Mouse (Mus musculus) embryonic facial prominence, embryonic 11.5 days (tissue): ENCODE measurements around the gene Eef1a2. TPM values are rescaled to one million over a fixed set of nuclear protein-coding genes. Genes with fewer than 3 reads are reported as not detected.

Experiments used
- ATAC-seq: fragments of 200-750 bp; cut with Nextera tagmentation; replicated peaks from 2 replicates; pipeline ENCODE4 v1.8.0; 2017; ENCODE audit warnings: low read depth; ENCODE audit not compliant: insufficient number of reproducible peaks, low FRiP score, low TSS enrichment
- DNase-seq: peaks from one replicate; pipeline ENCODE4 v3.0.0-alpha.2; 2015; ENCODE audit warnings: low spot score
- H3K27ac ChIP-seq: fragments of 300-500 bp; sonication (generic); replicated peaks from 2 replicates; pipeline ENCODE4 v1.5.1; 2014; ENCODE audit warnings: mild to moderate bottlenecking, low read depth, low read length, control low read depth
- H3K27me3 ChIP-seq: fragments of 300-500 bp; sonication (generic); 2 replicates; pipeline ENCODE4 v1.6.1; 2014; ENCODE audit warnings: mild to moderate bottlenecking, low read length, moderate library complexity, mixed read lengths; ENCODE audit not compliant: control insufficient read depth, insufficient read depth
- H3K36me3 ChIP-seq: fragments of 300-500 bp; sonication (generic); replicated peaks from 2 replicates; pipeline ENCODE4 v1.6.1; 2014; ENCODE audit warnings: low read depth, mild to moderate bottlenecking, low read length, moderate library complexity, mixed read lengths; ENCODE audit not compliant: control insufficient read depth, insufficient read depth
- H3K4me1 ChIP-seq: fragments of 300-500 bp; sonication (generic); 2 replicates; pipeline ENCODE4 v1.6.1; 2014; ENCODE audit warnings: low read length, mixed read lengths; ENCODE audit not compliant: control insufficient read depth, insufficient read depth
- H3K4me2 ChIP-seq: fragments of 300-500 bp; sonication (generic); 2 replicates; pipeline ENCODE4 v1.6.1; 2014; ENCODE audit warnings: low read depth, mild to moderate bottlenecking, control low read depth, low read length, moderate library complexity
- H3K4me3 ChIP-seq: fragments of 300-500 bp; sonication (generic); 2 replicates; pipeline ENCODE4 v1.5.1; 2014; ENCODE audit warnings: low read depth, low read length, control low read depth
- H3K9ac ChIP-seq: fragments of 300-500 bp; sonication (generic); replicated peaks from 2 replicates; pipeline ENCODE4 v1.6.1; 2014; ENCODE audit warnings: mild to moderate bottlenecking, control low read depth, low read length
- H3K9me3 ChIP-seq: fragments of 300-500 bp; sonication (generic); replicated peaks from 2 replicates; pipeline ENCODE4 v1.6.1; 2016; ENCODE audit warnings: mild to moderate bottlenecking, low read length, inconsistent platforms, mixed read lengths; ENCODE audit not compliant: control insufficient read depth
- WGBS: fragments of 180-500 bp; shearing (Covaris S2); extraction: QIAGEN DNeasy Blood & Tissue Kit; methylation state at CpG from one replicate; pipeline ENCODE4 v1.1.7; 2014; 5-methylcytosine and 5-hydroxymethylcytosine counted together
- polyA plus RNA-seq: library from polyadenylated mRNA; unstranded; fragments of >200 nt; fragmentation: Nextera tagmentation; extraction: Ambion mirVana; gene quantifications from 2 replicates; pipeline ENCODE4 v1.2.1, GENCODE M21; 2014

Gene Eef1a2
- polyA plus RNA-seq, 1 experiment from 2014 or later, result 0.25 TPM

- 78% methylated on average over 4 of the region's 4 CpGs for WGBS
- Histone ChIP-seq H3K4me1 (peaks cover 2% of the 10 kb centered on the region; the same call in 1 of the 2 replicates), H3K27me3 (peaks cover 36% of the 10 kb centered on the region), H3K9ac (peak overlapping the region; percentile 48; the same call in 1 of the 2 replicates), H3K4me2 (no peak overlapping the region), H3K36me3 (no peaks in the 10 kb centered on the region), H3K9me3 (no peaks in the 10 kb centered on the region), H3K27ac (no peak overlapping the region), H3K4me3 (no peak overlapping the region; the same call in 1 of the 2 replicates)
- DNase-seq (no peak), ATAC-seq (no peak)
Measured at GRCm38 (mm10) chr2:181157180-181157579, 366 bp upstream of the Eef1a2 start.

- ATAC-seq (no peak), DNase-seq (no peak)
- Histone ChIP-seq H3K4me3 (no peak overlapping the region), H3K36me3 (no peaks in the 10 kb centered on the region), H3K4me2 (no peak overlapping the region), H3K9me3 (no peaks in the 10 kb centered on the region), H3K9ac (no peak overlapping the region), H3K27me3 (peaks cover 36% of the 10 kb centered on the region), H3K4me1 (peaks cover 2% of the 10 kb centered on the region; the same call in 1 of the 2 replicates), H3K27ac (no peak overlapping the region)
- 53% methylated on average over 4 of the region's 4 CpGs for WGBS
Measured at GRCm38 (mm10) chr2:181155801-181156200, 1.0 kb downstream of the Eef1a2 start.

- H3K27me3 ChIP-seq, result peaks cover 36% of the 10 kb centered on the region
- H3K4me3 ChIP-seq, result no peak overlapping the region
- no peak overlapping the region for H3K4me2 ChIP-seq
- H3K9me3 ChIP-seq, result no peaks in the 10 kb centered on the region
- ATAC-seq (no peak), DNase-seq (no peak)
- H3K27ac ChIP-seq, result no peak overlapping the region
- no peak overlapping the region for H3K9ac ChIP-seq
- no peaks in the 10 kb centered on the region for H3K36me3 ChIP-seq
- WGBS, result 83% methylated on average over 8 of the region's 8 CpGs
- peaks cover 2% of the 10 kb centered on the region; the same call in 1 of the 2 replicates for H3K4me1 ChIP-seq
Measured at GRCm38 (mm10) chr2:181154831-181155415, 1.9 kb downstream of the Eef1a2 start.

- Histone ChIP-seq H3K27me3 (peaks cover 36% of the 10 kb centered on the region), H3K4me2 (no peak overlapping the region)
Measured at GRCm38 (mm10) chr2:181154361-181154760, 2.5 kb downstream of the Eef1a2 start.

GRCm38 (mm10) chr2:181153837-181154236 lies 3.0 kb downstream of the Eef1a2 start:
- DNase-seq (peak; percentile 24), ATAC-seq (no peak)
- H3K9ac ChIP-seq, result no peak overlapping the region
- H3K4me1 ChIP-seq, result peaks cover 2% of the 10 kb centered on the region; the same call in 1 of the 2 replicates
- peaks cover 36% of the 10 kb centered on the region for H3K27me3 ChIP-seq
- no peak overlapping the region for H3K4me3 ChIP-seq
- no peaks in the 10 kb centered on the region for H3K9me3 ChIP-seq
- no peaks in the 10 kb centered on the region for H3K36me3 ChIP-seq
- WGBS, result 0% methylated on average over 1 of the region's 1 CpGs
- no peak overlapping the region for H3K4me2 ChIP-seq
- H3K27ac ChIP-seq, result no peak overlapping the region

More at GRCm38 (mm10) chr2:181154361-181154760, 2.5 kb downstream of the Eef1a2 start:
- DNase-seq, result no peak
- H3K27ac ChIP-seq, result no peak overlapping the region
- no peak overlapping the region for H3K9ac ChIP-seq
- no peaks in the 10 kb centered on the region for H3K9me3 ChIP-seq
- H3K36me3 ChIP-seq, result no peaks in the 10 kb centered on the region
- peaks cover 2% of the 10 kb centered on the region; the same call in 1 of the 2 replicates for H3K4me1 ChIP-seq
- no peak overlapping the region for H3K4me3 ChIP-seq
- ATAC-seq, result no peak
- 87% methylated on average over 3 of the region's 3 CpGs for WGBS

GRCm38 (mm10) chr2:181153131-181153530 lies 3.7 kb downstream of the Eef1a2 start:
- no peak for ATAC-seq
- Histone ChIP-seq H3K27me3 (peaks cover 37% of the 10 kb centered on the region), H3K9me3 (no peaks in the 10 kb centered on the region), H3K4me2 (no peak overlapping the region), H3K36me3 (no peaks in the 10 kb centered on the region), H3K4me3 (no peak overlapping the region), H3K27ac (no peak overlapping the region), H3K9ac (no peak overlapping the region), H3K4me1 (peaks cover 2% of the 10 kb centered on the region; the same call in 1 of the 2 replicates)
- WGBS, result 80% methylated on average over 1 of the region's 1 CpGs
- no peak for DNase-seq

- H3K4me3 ChIP-seq, result no peak overlapping the region
Measured at GRCm38 (mm10) chr2:181152701-181153100, 4.1 kb downstream of the Eef1a2 start.

GRCm38 (mm10) chr2:181150281-181150680 lies 6.5 kb downstream of the Eef1a2 start:
- Histone ChIP-seq H3K9me3 (no peaks in the 10 kb centered on the region), H3K4me2 (no peak overlapping the region), H3K27ac (no peak overlapping the region), H3K4me3 (no peak overlapping the region), H3K27me3 (peaks cover 18% of the 10 kb centered on the region), H3K36me3 (no peaks in the 10 kb centered on the region), H3K9ac (no peak overlapping the region), H3K4me1 (no peaks in the 10 kb centered on the region; the same call in 1 of the 2 replicates)
- ATAC-seq (no peak), DNase-seq (no peak)
- 66% methylated on average over 6 of the region's 6 CpGs for WGBS

More at GRCm38 (mm10) chr2:181152701-181153100, 4.1 kb downstream of the Eef1a2 start:
- Histone ChIP-seq H3K4me1 (peaks cover 2% of the 10 kb centered on the region; the same call in 1 of the 2 replicates), H3K9me3 (no peaks in the 10 kb centered on the region), H3K27me3 (peaks cover 39% of the 10 kb centered on the region), H3K27ac (no peak overlapping the region), H3K4me2 (no peak overlapping the region), H3K9ac (no peak overlapping the region), H3K36me3 (no peaks in the 10 kb centered on the region)
- WGBS, result 94% methylated on average over 17 of the region's 17 CpGs
- ATAC-seq, result no peak
- DNase-seq, result no peak
